Mouse (Mus musculus): ENCODE data around the gene Slc12a7. TPM values are rescaled to one million over a fixed set of nuclear protein-coding genes. Genes with fewer than 3 reads are reported as not detected.
A peak's percentile ranks its signal among the peaks of the same experiment; 100 is the strongest.

Gene Slc12a7
- total and polyA plus RNA-seq, 2 experiments from 2014 or later, result 4.9 to 14.8 TPM

DNA sequence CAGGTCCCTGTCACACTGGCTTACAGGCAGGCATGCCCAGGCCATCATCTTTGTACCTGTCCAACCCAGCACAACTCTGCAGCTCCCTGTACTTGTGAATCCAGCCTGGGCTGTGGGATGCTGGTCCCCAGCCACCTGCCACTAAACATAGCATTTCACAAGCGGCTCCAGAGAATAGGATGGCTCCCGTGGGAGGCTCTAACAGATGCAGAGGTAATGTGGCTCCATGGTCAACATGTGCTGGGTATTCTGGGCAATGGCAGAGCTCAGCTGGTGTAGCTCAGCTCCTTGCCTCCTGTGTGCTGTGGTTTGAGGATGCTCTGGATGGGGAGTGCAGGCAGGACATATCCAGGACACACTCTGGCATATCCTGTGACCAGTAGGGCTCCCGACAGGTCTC lies 10.8 kb downstream of the Slc12a7 start:
- Histone ChIP-seq H3K36me3 (ENCODE audit: insufficient read depth) (no peaks in the 10 kb centered on the region), H3K27me3 (ENCODE audit: insufficient read depth, low read length) (no peaks in the 10 kb centered on the region), H3K4me1 (ENCODE audit: insufficient read depth) (no peaks in the 10 kb centered on the region), H3K9me3 (ENCODE audit: low read length) (no peaks in the 10 kb centered on the region), H3K9ac (no peak overlapping the region), H3K4me2 (ENCODE audit: low read depth) (no peak overlapping the region), H3K27ac (ENCODE audit: low read depth, low read length) (no peak overlapping the region), H3K4me3 (ENCODE audit: low read depth, low read length) (no peak overlapping the region)
- WGBS, result 75% methylated on average over 3 of the region's 3 CpGs
- no peak for TF ChIP-seq CTCF (IDR thresholded peaks at IDR 0.05; ENCODE audit: low read depth)
- DNase-seq (no peak), ATAC-seq (no peak)

DNA sequence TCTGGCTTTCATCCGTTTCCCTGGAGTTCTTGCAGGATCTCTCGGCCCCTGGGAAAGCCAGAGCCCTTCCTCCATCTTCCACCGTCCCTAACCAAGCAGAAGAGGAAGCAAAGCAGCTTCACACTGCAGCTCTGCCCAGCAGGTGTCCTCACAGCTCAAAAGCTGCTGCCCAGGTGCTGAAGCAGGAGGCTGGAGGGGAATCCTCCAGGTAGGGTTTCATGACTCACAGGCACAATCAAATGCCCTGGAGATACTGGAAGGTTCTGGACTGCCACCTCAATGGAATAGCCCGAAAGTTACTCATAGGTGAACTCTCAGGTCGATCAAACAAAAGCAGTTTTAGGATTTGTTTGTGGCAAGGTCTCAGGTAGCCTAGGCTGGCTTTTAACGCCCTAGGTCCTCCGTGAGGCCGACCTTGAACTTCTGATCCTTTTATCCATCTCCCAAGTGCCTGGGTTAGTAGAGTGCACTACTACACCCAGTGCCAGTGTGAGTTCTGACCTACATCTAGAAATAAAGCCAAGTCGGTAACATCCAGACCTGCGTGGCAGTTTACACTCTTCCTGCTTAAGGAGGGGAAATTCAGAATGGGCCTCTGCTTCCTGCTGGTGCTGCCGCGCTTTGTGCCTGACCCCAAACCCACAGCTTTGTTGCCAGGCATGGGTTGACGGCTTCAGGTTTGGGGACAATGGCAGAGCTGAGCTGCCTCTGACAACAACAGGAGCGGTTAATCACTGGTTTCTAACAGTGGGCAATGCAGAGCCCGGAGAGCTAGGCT lies 16.0 kb downstream of the Slc12a7 start:
- H3K4me3 ChIP-seq (ENCODE audit: low read depth, low read length), result no peak overlapping the region
- H3K4me2 ChIP-seq (ENCODE audit: low read depth), result no peak overlapping the region
- peak; percentile 7; the same call in 1 of the 2 replicates for TF ChIP-seq CTCF (IDR thresholded peaks at IDR 0.05; ENCODE audit: low read depth)
- ATAC-seq (peak; percentile 20), DNase-seq (no peak)
- no peak overlapping the region for H3K27ac ChIP-seq (ENCODE audit: low read depth, low read length)
- no peaks in the 10 kb centered on the region for H3K4me1 ChIP-seq (ENCODE audit: insufficient read depth)
- WGBS, result 33% methylated on average over 15 of the region's 15 CpGs
- H3K9ac ChIP-seq, result no peak overlapping the region
- no peaks in the 10 kb centered on the region for H3K9me3 ChIP-seq (ENCODE audit: low read length)
- no peaks in the 10 kb centered on the region for H3K36me3 ChIP-seq (ENCODE audit: insufficient read depth)
- H3K27me3 ChIP-seq (ENCODE audit: insufficient read depth, low read length), result no peaks in the 10 kb centered on the region

DNA sequence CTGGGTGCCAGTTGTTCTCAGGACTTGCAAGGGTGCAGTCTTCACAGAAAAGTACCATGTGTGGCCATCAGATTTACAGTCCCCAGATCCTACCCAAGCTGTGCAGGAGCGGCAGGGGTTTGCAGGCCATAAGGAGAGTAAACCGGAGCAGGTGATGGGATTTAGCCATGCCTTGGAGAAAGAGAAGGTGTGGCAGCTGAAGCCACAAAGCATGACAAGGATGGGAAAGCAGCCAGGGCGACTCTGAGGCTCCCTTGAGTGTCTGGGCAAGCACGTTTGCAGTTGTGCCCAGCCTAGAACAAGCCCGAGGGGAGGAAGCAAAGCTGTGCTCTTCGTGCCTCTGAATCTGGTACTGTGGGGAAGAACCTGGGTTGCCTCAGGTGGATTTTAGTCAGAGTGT lies 17.5 kb downstream of the Slc12a7 start:
- no peaks in the 10 kb centered on the region for H3K36me3 ChIP-seq (ENCODE audit: insufficient read depth)
- DNase-seq, result no peak
- no peak overlapping the region for H3K4me3 ChIP-seq (ENCODE audit: low read depth, low read length)
- H3K27me3 ChIP-seq (ENCODE audit: insufficient read depth, low read length), result no peaks in the 10 kb centered on the region
- no peak for ATAC-seq
- no peaks in the 10 kb centered on the region for H3K4me1 ChIP-seq (ENCODE audit: insufficient read depth)
- TF ChIP-seq CTCF (IDR thresholded peaks at IDR 0.05; ENCODE audit: low read depth), result no peak
- no peak overlapping the region for H3K4me2 ChIP-seq (ENCODE audit: low read depth)
- no peak overlapping the region for H3K9ac ChIP-seq
- 61% methylated on average over 6 of the region's 6 CpGs for WGBS
- no peaks in the 10 kb centered on the region for H3K9me3 ChIP-seq (ENCODE audit: low read length)
- H3K27ac ChIP-seq (ENCODE audit: low read depth, low read length), result no peak overlapping the region

DNA sequence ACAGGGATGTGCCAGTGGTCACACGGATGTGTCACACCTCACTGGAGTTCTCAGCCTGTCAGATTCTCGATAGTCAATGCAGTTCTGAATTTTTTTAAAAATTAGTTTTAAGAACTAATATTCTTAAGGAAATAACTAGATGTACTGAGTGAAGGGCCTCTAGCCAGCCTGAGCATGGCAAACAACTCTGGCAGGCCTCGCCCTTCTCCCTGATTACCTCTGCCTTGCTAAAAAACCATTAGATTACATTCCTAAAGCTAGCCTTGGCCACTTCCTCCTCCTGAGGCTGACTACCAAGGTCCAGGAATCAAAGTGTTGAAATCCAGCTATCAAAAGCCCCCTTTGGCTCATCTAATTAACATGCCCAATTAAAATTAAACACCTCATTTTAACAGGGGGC lies 18.4 kb downstream of the Slc12a7 start:
- no peak for DNase-seq
- H3K9ac ChIP-seq, result no peak overlapping the region
- no peak for ATAC-seq
- no peaks in the 10 kb centered on the region for H3K36me3 ChIP-seq (ENCODE audit: insufficient read depth)
- no peak overlapping the region for H3K27ac ChIP-seq (ENCODE audit: low read depth, low read length)
- H3K27me3 ChIP-seq (ENCODE audit: insufficient read depth, low read length), result no peaks in the 10 kb centered on the region
- 84% methylated on average over 3 of the region's 3 CpGs for WGBS
- TF ChIP-seq CTCF (IDR thresholded peaks at IDR 0.05; ENCODE audit: low read depth), result no peak
- no peaks in the 10 kb centered on the region for H3K9me3 ChIP-seq (ENCODE audit: low read length)
- H3K4me2 ChIP-seq (ENCODE audit: low read depth), result no peak overlapping the region
- no peak overlapping the region for H3K4me3 ChIP-seq (ENCODE audit: low read depth, low read length)
- H3K4me1 ChIP-seq (ENCODE audit: insufficient read depth), result no peaks in the 10 kb centered on the region

DNA sequence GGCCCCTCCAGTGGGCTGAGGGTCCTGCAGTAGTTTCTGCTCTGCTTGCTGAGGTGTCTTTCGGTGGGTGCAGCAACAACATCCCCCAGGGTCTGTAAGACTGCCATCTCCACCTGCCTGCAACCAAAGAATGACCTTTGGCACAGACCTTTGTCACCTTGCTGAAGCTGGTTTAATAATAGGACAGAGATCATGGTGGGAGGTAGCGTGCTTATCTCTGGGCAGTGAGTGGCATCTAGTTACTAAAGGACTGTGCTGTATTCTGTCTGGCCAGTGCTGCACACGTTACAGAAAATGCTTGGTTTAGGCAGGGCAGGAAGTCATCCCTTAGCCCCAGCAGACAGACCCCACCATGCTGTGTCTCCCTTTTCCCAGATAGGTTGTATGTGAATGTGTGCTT lies 22.9 kb downstream of the Slc12a7 start:
- no peak overlapping the region for H3K9ac ChIP-seq
- no peak overlapping the region for H3K27ac ChIP-seq (ENCODE audit: low read depth, low read length)
- ATAC-seq (no peak), DNase-seq (no peak)
- TF ChIP-seq CTCF (IDR thresholded peaks at IDR 0.05; ENCODE audit: low read depth), result no peak
- no peaks in the 10 kb centered on the region for H3K4me1 ChIP-seq (ENCODE audit: insufficient read depth)
- no peak overlapping the region for H3K4me3 ChIP-seq (ENCODE audit: low read depth, low read length)
- H3K4me2 ChIP-seq (ENCODE audit: low read depth), result no peak overlapping the region
- no peaks in the 10 kb centered on the region for H3K36me3 ChIP-seq (ENCODE audit: insufficient read depth)
- no peaks in the 10 kb centered on the region for H3K9me3 ChIP-seq (ENCODE audit: low read length)
- no peaks in the 10 kb centered on the region for H3K27me3 ChIP-seq (ENCODE audit: insufficient read depth, low read length)
- 75% methylated on average over 3 of the region's 3 CpGs for WGBS

DNA sequence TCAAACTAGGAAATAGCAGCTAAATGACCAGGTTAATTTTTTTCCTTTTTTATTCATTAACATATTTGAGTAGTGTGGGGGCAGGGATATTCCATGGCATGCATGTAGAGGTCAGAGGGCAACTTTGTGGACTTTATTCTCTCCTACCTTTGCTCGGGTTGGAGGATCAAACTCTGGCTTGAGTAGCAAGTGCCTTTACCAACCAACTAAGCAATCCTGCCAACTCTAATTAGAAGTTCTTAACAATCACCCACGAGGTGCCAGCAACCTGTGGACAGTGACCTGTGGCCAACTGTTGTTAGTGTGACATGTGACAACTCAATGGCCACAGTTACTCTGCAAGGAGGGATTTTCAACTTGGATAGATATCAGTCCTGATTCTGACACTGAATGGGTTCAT lies 24.0 kb downstream of the Slc12a7 start:
- Histone ChIP-seq H3K4me3 (ENCODE audit: low read depth, low read length) (no peak overlapping the region), H3K4me1 (ENCODE audit: insufficient read depth) (no peaks in the 10 kb centered on the region), H3K27ac (ENCODE audit: low read depth, low read length) (no peak overlapping the region), H3K27me3 (ENCODE audit: insufficient read depth, low read length) (no peaks in the 10 kb centered on the region), H3K9ac (no peak overlapping the region), H3K9me3 (ENCODE audit: low read length) (no peaks in the 10 kb centered on the region), H3K36me3 (ENCODE audit: insufficient read depth) (no peaks in the 10 kb centered on the region), H3K4me2 (ENCODE audit: low read depth) (no peak overlapping the region)
- DNase-seq (no peak), ATAC-seq (no peak)
- no peak for TF ChIP-seq CTCF (IDR thresholded peaks at IDR 0.05; ENCODE audit: low read depth)
- 69% methylated on average over 2 of the region's 2 CpGs for WGBS

DNA sequence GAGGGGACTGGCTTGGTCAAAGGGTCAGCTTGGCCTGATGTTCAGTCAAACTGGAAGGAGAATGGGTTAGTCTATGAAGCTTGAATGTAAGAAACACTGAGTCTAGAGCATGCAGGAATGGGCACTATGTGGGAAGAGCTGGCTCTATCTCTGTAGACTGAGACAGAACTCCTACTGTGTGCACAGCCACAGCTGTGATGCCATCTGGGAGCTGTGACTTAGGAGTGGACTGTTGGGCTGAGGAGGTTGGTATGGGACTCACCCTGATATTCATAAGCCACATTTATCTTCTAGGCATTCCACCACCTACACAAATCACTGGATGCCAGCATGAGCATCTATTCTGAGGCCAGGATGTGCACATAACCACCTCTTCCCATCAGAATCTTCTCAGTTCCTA lies 24.5 kb downstream of the Slc12a7 start:
- ATAC-seq (no peak), DNase-seq (no peak)
- no peak for TF ChIP-seq CTCF (IDR thresholded peaks at IDR 0.05; ENCODE audit: low read depth)
- Histone ChIP-seq H3K9me3 (ENCODE audit: low read length) (no peaks in the 10 kb centered on the region), H3K4me1 (ENCODE audit: insufficient read depth) (no peaks in the 10 kb centered on the region), H3K4me3 (ENCODE audit: low read depth, low read length) (no peak overlapping the region), H3K27ac (ENCODE audit: low read depth, low read length) (no peak overlapping the region), H3K27me3 (ENCODE audit: insufficient read depth, low read length) (no peaks in the 10 kb centered on the region), H3K9ac (no peak overlapping the region), H3K4me2 (ENCODE audit: low read depth) (no peak overlapping the region), H3K36me3 (ENCODE audit: insufficient read depth) (no peaks in the 10 kb centered on the region)

All from forebrain, postnatal 0 days (tissue).